Mouse (Mus musculus): Measurements from ENCODE around the gene Hist1h2ak. TPM values are rescaled to one million over a fixed set of nuclear protein-coding genes. Genes with fewer than 3 reads are reported as not detected.

The Hist1h2ak gene
- polyA plus RNA-seq, 2 experiments = 11.0 to 26.8 TPM

DNA sequence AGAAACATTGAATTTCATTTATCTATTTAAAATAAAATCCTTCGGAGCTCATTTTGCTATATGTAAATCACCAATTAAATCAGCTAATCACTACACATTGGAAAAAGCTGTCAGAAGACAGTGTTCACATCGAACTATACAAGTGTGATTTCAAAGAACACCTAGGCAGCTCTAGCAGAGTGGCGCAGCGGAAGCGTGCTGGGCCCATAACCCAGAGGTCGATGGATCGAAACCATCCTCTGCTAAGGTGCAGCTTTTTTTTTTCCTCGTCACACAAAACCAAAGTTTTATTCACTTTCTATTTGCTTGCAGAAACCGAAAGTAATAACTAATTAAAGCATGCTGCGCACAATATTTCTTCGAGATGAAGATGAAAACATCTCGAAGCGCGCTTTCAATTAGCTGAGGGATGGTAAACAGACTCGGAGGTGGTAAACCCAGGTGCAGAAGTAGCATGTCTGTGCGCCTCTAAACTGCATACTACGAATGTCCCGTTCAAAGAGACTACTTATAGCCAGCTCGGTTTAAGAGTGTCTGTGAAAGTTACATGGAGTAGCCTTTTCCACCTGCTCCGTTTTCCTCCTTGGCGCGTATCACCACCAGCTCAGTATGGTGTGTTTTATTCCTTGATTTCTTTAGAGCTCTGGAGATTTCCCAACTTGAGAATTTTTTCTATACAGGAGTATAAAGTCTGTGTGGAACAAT lies 42.7 kb downstream of the Hist1h2ak start:
- H3K27ac ChIP-seq (replicated peaks; ENCODE audit: low read depth, low read length) = no peak overlapping the region
- under 1% methylated on average over 22 of the region's 22 CpGs for WGBS

DNA sequence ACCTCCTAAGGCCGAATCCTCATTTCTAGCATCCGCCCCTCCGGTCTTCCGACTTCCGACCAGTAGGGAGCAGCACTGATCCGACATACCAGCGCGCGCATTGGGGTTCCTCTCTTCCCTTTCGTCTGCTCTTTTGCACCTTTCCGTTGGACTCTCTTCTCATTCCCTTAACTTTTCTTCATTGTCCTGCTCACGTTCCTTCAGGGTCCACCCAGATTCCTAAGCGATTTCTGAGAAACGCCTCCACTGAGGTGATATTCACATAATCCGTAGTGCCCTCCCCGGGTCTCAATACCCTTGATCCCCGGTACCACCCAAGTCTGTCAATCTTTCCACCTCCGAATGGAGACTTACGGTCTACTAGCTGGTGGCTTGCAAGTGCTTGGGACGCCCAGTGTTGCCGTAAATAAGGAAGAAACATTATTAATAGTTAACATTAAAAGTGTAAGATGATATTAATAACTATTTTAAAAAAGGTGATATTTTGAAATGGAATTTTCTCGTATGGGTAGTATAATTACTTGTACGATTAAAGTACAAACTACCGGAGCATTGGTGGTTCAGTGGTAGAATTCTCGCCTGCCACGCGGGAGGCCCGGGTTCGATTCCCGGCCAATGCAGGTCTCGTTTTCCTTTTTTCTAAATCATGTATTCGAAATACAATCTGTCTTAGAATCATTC lies 43.5 kb downstream of the Hist1h2ak start:
- Histone ChIP-seq H3K9ac (ENCODE audit: low read depth, low read length, severe bottlenecking) (peak overlapping the region; percentile 66), H3K9me3 (ENCODE audit: control insufficient read depth, low read length) (no peaks in the 10 kb centered on the region), H3K4me1 (ENCODE audit: control insufficient read depth, insufficient read depth, low read length) (peaks cover 3% of the 10 kb centered on the region), H3K36me3 (ENCODE audit: control insufficient read depth, insufficient read depth, low read length) (no peaks in the 10 kb centered on the region), H3K4me2 (replicated peaks; ENCODE audit: low read depth, low read length, severe bottlenecking) (peak overlapping the region; percentile 48), H3K4me3 (replicated peaks; ENCODE audit: low read length) (peak overlapping the region; percentile 68), H3K27me3 (ENCODE audit: control insufficient read depth, insufficient read depth, low read length) (no peaks in the 10 kb centered on the region), H3K27ac (replicated peaks; ENCODE audit: low read depth, low read length) (peak overlapping the region; percentile 90)
- under 1% methylated on average over 32 of the region's 32 CpGs for WGBS
- ATAC-seq (ENCODE audit: low FRiP score, low read depth) (peak; percentile 83), DNase-seq (ENCODE audit: low spot score) (peak; percentile 93)
- no peak for TF ChIP-seq POLR2A (IDR thresholded peaks at IDR 0.05; ENCODE audit: borderline replicate concordance, extremely low read depth, insufficient read depth, insufficient read length)

More for the DNA sequence above, 42.7 kb downstream of the Hist1h2ak start:
- Histone ChIP-seq H3K9ac (ENCODE audit: low read depth, low read length, severe bottlenecking) (peak overlapping the region; percentile 40), H3K36me3 (ENCODE audit: control insufficient read depth, insufficient read depth, low read length) (no peaks in the 10 kb centered on the region), H3K4me1 (ENCODE audit: control insufficient read depth, insufficient read depth, low read length) (peaks cover 6% of the 10 kb centered on the region), H3K4me2 (replicated peaks; ENCODE audit: low read depth, low read length, severe bottlenecking) (peak overlapping the region; percentile 48), H3K4me3 (replicated peaks; ENCODE audit: low read length) (peak overlapping the region; percentile 68), H3K27me3 (ENCODE audit: control insufficient read depth, insufficient read depth, low read length) (no peaks in the 10 kb centered on the region), H3K9me3 (ENCODE audit: control insufficient read depth, low read length) (no peaks in the 10 kb centered on the region)
- ATAC-seq (ENCODE audit: low FRiP score, low read depth) = peak; percentile 87
- peak; percentile 77 for DNase-seq (ENCODE audit: low spot score)
- no peak for TF ChIP-seq POLR2A (IDR thresholded peaks at IDR 0.05; ENCODE audit: borderline replicate concordance, extremely low read depth, insufficient read depth, insufficient read length)

DNA sequence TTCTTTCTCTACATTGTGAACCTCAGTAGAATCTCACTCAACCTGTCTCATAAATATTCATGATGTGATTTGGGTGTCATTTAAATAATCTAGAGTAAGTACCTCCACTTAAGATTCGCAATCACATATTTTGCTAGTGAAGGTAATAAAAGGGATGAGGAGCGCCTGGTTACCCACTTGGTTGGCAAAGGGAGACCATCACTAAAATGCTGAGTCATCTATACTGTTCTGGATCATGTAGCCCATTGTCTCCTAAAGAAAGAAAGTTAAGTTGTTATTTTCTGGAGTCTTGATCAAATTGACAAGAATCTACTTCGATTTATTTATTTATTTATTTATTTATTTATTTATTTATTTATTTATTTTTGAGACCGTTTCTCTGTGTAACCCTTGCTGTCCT lies 47.0 kb downstream of the Hist1h2ak start:
- Histone ChIP-seq H3K27ac (replicated peaks; ENCODE audit: low read depth, low read length) (no peak overlapping the region), H3K4me2 (replicated peaks; ENCODE audit: low read depth, low read length, severe bottlenecking) (no peak overlapping the region), H3K9ac (ENCODE audit: low read depth, low read length, severe bottlenecking) (no peak overlapping the region), H3K4me1 (ENCODE audit: control insufficient read depth, insufficient read depth, low read length) (no peaks in the 10 kb centered on the region), H3K36me3 (ENCODE audit: control insufficient read depth, insufficient read depth, low read length) (no peaks in the 10 kb centered on the region), H3K27me3 (ENCODE audit: control insufficient read depth, insufficient read depth, low read length) (no peaks in the 10 kb centered on the region), H3K4me3 (replicated peaks; ENCODE audit: low read length) (no peak overlapping the region), H3K9me3 (ENCODE audit: control insufficient read depth, low read length) (no peaks in the 10 kb centered on the region)
- 69% methylated on average over 4 of the region's 4 CpGs for WGBS
- DNase-seq (ENCODE audit: low spot score) = no peak
- no peak for TF ChIP-seq POLR2A (IDR thresholded peaks at IDR 0.05; ENCODE audit: borderline replicate concordance, extremely low read depth, insufficient read depth, insufficient read length)
- no peak for ATAC-seq (ENCODE audit: low FRiP score, low read depth)

Small RNA genes within 50 kb of the gene (microRNA-seq; reads per million reads assigned to microRNA genes)
- gene Gm44346 (not detected), gene Gm44357 (not detected), gene Gm44367 (not detected), gene Gm44454 (not detected)

Other genes with a start within 250 kb of the Hist1h2ak start
- gene Zkscan8, start 222.7 kb downstream of the Hist1h2ak start, polyA plus RNA-seq (2012; rRNA removed) = 12.9 and 16.2 TPM in 2 replicates
- gene Zkscan8, start 222.7 kb downstream of the Hist1h2ak start, polyA plus RNA-seq (2014; fragmentation: Nextera tagmentation; extraction: Ambion mirVana) = 8.8 and 10.0 TPM in 2 replicates
- gene Olfr1366, start 211.0 kb downstream of the Hist1h2ak start, polyA plus RNA-seq (2012; rRNA removed) = not detected in 2 replicates
- 0.15 and 0.30 TPM in 2 replicates for gene Olfr1366, start 211.0 kb downstream of the Hist1h2ak start, polyA plus RNA-seq (2014; fragmentation: Nextera tagmentation; extraction: Ambion mirVana)
- not detected in 2 replicates for gene Olfr1535, start 193.9 kb downstream of the Hist1h2ak start, polyA plus RNA-seq (2012; rRNA removed)
- not detected in 2 replicates for gene Olfr1535, start 193.9 kb downstream of the Hist1h2ak start, polyA plus RNA-seq (2014; fragmentation: Nextera tagmentation; extraction: Ambion mirVana)
- not detected in 2 replicates for gene Olfr1364, start 172.1 kb downstream of the Hist1h2ak start, polyA plus RNA-seq (2012; rRNA removed)
- gene Olfr1364, start 172.1 kb downstream of the Hist1h2ak start, polyA plus RNA-seq (2014; fragmentation: Nextera tagmentation; extraction: Ambion mirVana) = not detected in 2 replicates
- not detected in 2 replicates for gene Olfr1362, start 139.8 kb downstream of the Hist1h2ak start, polyA plus RNA-seq (2012; rRNA removed)
- gene Olfr1362, start 139.8 kb downstream of the Hist1h2ak start, polyA plus RNA-seq (2014; fragmentation: Nextera tagmentation; extraction: Ambion mirVana) = not detected in 2 replicates
- gene Olfr11, start 111.3 kb downstream of the Hist1h2ak start, polyA plus RNA-seq (2012; rRNA removed) = not detected in 2 replicates
- not detected in 2 replicates for gene Olfr11, start 111.3 kb downstream of the Hist1h2ak start, polyA plus RNA-seq (2014; fragmentation: Nextera tagmentation; extraction: Ambion mirVana)
- gene Olfr1361, start 90.4 kb downstream of the Hist1h2ak start, polyA plus RNA-seq (2012; rRNA removed) = not detected in 2 replicates
- not detected in 2 replicates for gene Olfr1361, start 90.4 kb downstream of the Hist1h2ak start, polyA plus RNA-seq (2014; fragmentation: Nextera tagmentation; extraction: Ambion mirVana)
- not detected in 2 replicates for gene Olfr1360, start 76.4 kb downstream of the Hist1h2ak start, polyA plus RNA-seq (2012; rRNA removed)
- gene Olfr1360, start 76.4 kb downstream of the Hist1h2ak start, polyA plus RNA-seq (2014; fragmentation: Nextera tagmentation; extraction: Ambion mirVana) = not detected in 2 replicates
- not detected in 2 replicates for gene Olfr1359, start 55.7 kb downstream of the Hist1h2ak start, polyA plus RNA-seq (2012; rRNA removed)
- not detected in 2 replicates for gene Olfr1359, start 55.7 kb downstream of the Hist1h2ak start, polyA plus RNA-seq (2014; fragmentation: Nextera tagmentation; extraction: Ambion mirVana)
- 15.9 and 20.8 TPM in 2 replicates for gene Hist1h2bl, start 37.7 kb downstream of the Hist1h2ak start, polyA plus RNA-seq (2012; rRNA removed)
- 2.4 and 4.4 TPM in 2 replicates for gene Hist1h2bl, start 37.7 kb downstream of the Hist1h2ak start, polyA plus RNA-seq (2014; fragmentation: Nextera tagmentation; extraction: Ambion mirVana)
- 17.5 and 34.8 TPM in 2 replicates for gene Hist1h2ai, start 37.4 kb downstream of the Hist1h2ak start, polyA plus RNA-seq (2012; rRNA removed)
- 30.7 and 38.1 TPM in 2 replicates for gene Hist1h2ai, start 37.4 kb downstream of the Hist1h2ak start, polyA plus RNA-seq (2014; fragmentation: Nextera tagmentation; extraction: Ambion mirVana)
- gene Hist1h3h, start 36.2 kb downstream of the Hist1h2ak start, polyA plus RNA-seq (2012; rRNA removed) = 34.5 and 61.8 TPM in 2 replicates
- 18.4 and 18.6 TPM in 2 replicates for gene Hist1h3h, start 36.2 kb downstream of the Hist1h2ak start, polyA plus RNA-seq (2014; fragmentation: Nextera tagmentation; extraction: Ambion mirVana)
- gene Hist1h2bm, start 31.8 kb downstream of the Hist1h2ak start, polyA plus RNA-seq (2012; rRNA removed) = 15.1 and 19.3 TPM in 2 replicates
- gene Hist1h2bm, start 31.8 kb downstream of the Hist1h2ak start, polyA plus RNA-seq (2014; fragmentation: Nextera tagmentation; extraction: Ambion mirVana) = 4.8 and 6.3 TPM in 2 replicates
- gene Hist1h4j, start 18.8 kb downstream of the Hist1h2ak start, polyA plus RNA-seq (2012; rRNA removed) = 13.7 and 13.8 TPM in 2 replicates
- gene Hist1h4j, start 18.8 kb downstream of the Hist1h2ak start, polyA plus RNA-seq (2014; fragmentation: Nextera tagmentation; extraction: Ambion mirVana) = 1.00 and 1.3 TPM in 2 replicates
- 22.1 and 22.3 TPM in 2 replicates for gene Hist1h4k, start 3.3 kb downstream of the Hist1h2ak start, polyA plus RNA-seq (2012; rRNA removed)
- gene Hist1h4k, start 3.3 kb downstream of the Hist1h2ak start, polyA plus RNA-seq (2014; fragmentation: Nextera tagmentation; extraction: Ambion mirVana) = 1.4 and 4.0 TPM in 2 replicates
- gene Hist1h2bn, start 296 bp upstream of the Hist1h2ak start, polyA plus RNA-seq (2012; rRNA removed) = 15.3 and 18.4 TPM in 2 replicates
- gene Hist1h2bn, start 296 bp upstream of the Hist1h2ak start, polyA plus RNA-seq (2014; fragmentation: Nextera tagmentation; extraction: Ambion mirVana) = 3.2 and 3.4 TPM in 2 replicates
- 5.9 and 6.7 TPM in 2 replicates for gene Hist1h1b, start 26.8 kb upstream of the Hist1h2ak start, polyA plus RNA-seq (2012; rRNA removed)
- gene Hist1h1b, start 26.8 kb upstream of the Hist1h2ak start, polyA plus RNA-seq (2014; fragmentation: Nextera tagmentation; extraction: Ambion mirVana) = 8.9 and 13.0 TPM in 2 replicates
- 39.9 and 59.2 TPM in 2 replicates for gene Hist1h3i, start 29.5 kb upstream of the Hist1h2ak start, polyA plus RNA-seq (2012; rRNA removed)
- 142 and 166 TPM in 2 replicates for gene Hist1h3i, start 29.5 kb upstream of the Hist1h2ak start, polyA plus RNA-seq (2014; fragmentation: Nextera tagmentation; extraction: Ambion mirVana)
- 9.3 and 19.2 TPM in 2 replicates for gene Hist1h2an, start 33.4 kb upstream of the Hist1h2ak start, polyA plus RNA-seq (2012; rRNA removed)
- 6.1 and 8.1 TPM in 2 replicates for gene Hist1h2an, start 33.4 kb upstream of the Hist1h2ak start, polyA plus RNA-seq (2014; fragmentation: Nextera tagmentation; extraction: Ambion mirVana)
- 1.8 and 2.2 TPM in 2 replicates for gene Hist1h2bp, start 33.6 kb upstream of the Hist1h2ak start, polyA plus RNA-seq (2012; rRNA removed)
- 1.9 and 2.1 TPM in 2 replicates for gene Hist1h2bp, start 33.6 kb upstream of the Hist1h2ak start, polyA plus RNA-seq (2014; fragmentation: Nextera tagmentation; extraction: Ambion mirVana)
- gene Hist1h2bq, start 56.4 kb upstream of the Hist1h2ak start, polyA plus RNA-seq (2012; rRNA removed) = 18.4 and 18.7 TPM in 2 replicates
- 20.2 and 24.7 TPM in 2 replicates for gene Hist1h2bq, start 56.4 kb upstream of the Hist1h2ak start, polyA plus RNA-seq (2014; fragmentation: Nextera tagmentation; extraction: Ambion mirVana)
- gene Hist1h2ao, start 56.6 kb upstream of the Hist1h2ak start, polyA plus RNA-seq (2012; rRNA removed) = not detected in 2 replicates
- 2.1 TPM in 1 of 2 replicates, not detected in the other for gene Hist1h2ao, start 56.6 kb upstream of the Hist1h2ak start, polyA plus RNA-seq (2014; fragmentation: Nextera tagmentation; extraction: Ambion mirVana)
- not detected in 2 replicates for gene Hist1h4m, start 57.9 kb upstream of the Hist1h2ak start, polyA plus RNA-seq (2012; rRNA removed)
- not detected in 2 replicates for gene Hist1h4m, start 57.9 kb upstream of the Hist1h2ak start, polyA plus RNA-seq (2014; fragmentation: Nextera tagmentation; extraction: Ambion mirVana)
- gene Hist1h4n, start 78.4 kb upstream of the Hist1h2ak start, polyA plus RNA-seq (2012; rRNA removed) = 30.3 and 31.8 TPM in 2 replicates
- 15.6 and 21.5 TPM in 2 replicates for gene Hist1h4n, start 78.4 kb upstream of the Hist1h2ak start, polyA plus RNA-seq (2014; fragmentation: Nextera tagmentation; extraction: Ambion mirVana)
- 60.6 and 133 TPM in 2 replicates for gene Hist1h2ap, start 79.7 kb upstream of the Hist1h2ak start, polyA plus RNA-seq (2012; rRNA removed)
- 3,378 and 3,605 TPM in 2 replicates for gene Hist1h2ap, start 79.7 kb upstream of the Hist1h2ak start, polyA plus RNA-seq (2014; fragmentation: Nextera tagmentation; extraction: Ambion mirVana)
- 7.1 and 24.1 TPM in 2 replicates for gene Hist1h2br, start 79.9 kb upstream of the Hist1h2ak start, polyA plus RNA-seq (2012; rRNA removed)
- gene Hist1h2br, start 79.9 kb upstream of the Hist1h2ak start, polyA plus RNA-seq (2014; fragmentation: Nextera tagmentation; extraction: Ambion mirVana) = 19.2 and 25.2 TPM in 2 replicates
- gene Zfp184, start 191.3 kb upstream of the Hist1h2ak start, polyA plus RNA-seq (2012; rRNA removed) = 7.5 and 8.3 TPM in 2 replicates
- gene Zfp184, start 191.3 kb upstream of the Hist1h2ak start, polyA plus RNA-seq (2014; fragmentation: Nextera tagmentation; extraction: Ambion mirVana) = 12.7 and 17.2 TPM in 2 replicates
- 0.09 and 0.17 TPM in 2 replicates for gene Pom121l2, start 227.4 kb upstream of the Hist1h2ak start, polyA plus RNA-seq (2012; rRNA removed)
- gene Pom121l2, start 227.4 kb upstream of the Hist1h2ak start, polyA plus RNA-seq (2014; fragmentation: Nextera tagmentation; extraction: Ambion mirVana) = 0.11 and 0.18 TPM in 2 replicates